Mouse (Mus musculus): Measurements from ENCODE around the gene Vmn2r34. TPM values are rescaled to one million over a fixed set of nuclear protein-coding genes. Genes with fewer than 3 reads are reported as not detected.
"Not testable (repeated sequence)": the region's sequence is repeated elsewhere in the genome, so short reads cannot be mapped to it uniquely, and the experiment has no call there.

Vmn2r34 gene
- not detected for total RNA-seq (2021)
- long read RNA-seq, experiment 1 = 0 reads
- long read RNA-seq, experiment 2 = 0 reads

- DNase-seq (ENCODE audit: low spot score in 2 of 2) = not testable (repeated sequence)
These were observed at the start of gene Vmn2r34 for GRCm38 (mm10) chr7:7689413-7689812. Gene Vmn2r34 (minus strand): TSS chr7:7689513.

GRCm38 (mm10) chr7:7674032-7674431, 15.3 kb downstream of the Vmn2r34 start:
- DNase-seq (ENCODE audit: low spot score in 2 of 2) = not testable (repeated sequence)

Other genes starting within 250 kb of the Vmn2r34 start
- not detected for gene Vmn2r32, start 209.5 kb downstream of the Vmn2r34 start, total RNA-seq (2021)
- not detected for gene Vmn2r33, start 122.7 kb downstream of the Vmn2r34 start, total RNA-seq (2021)
- not detected for gene Vmn2r35, start 130.4 kb upstream of the Vmn2r34 start, total RNA-seq (2021)
- not detected for gene Vmn2r36, start 213.0 kb upstream of the Vmn2r34 start, total RNA-seq (2021)